Mouse (Mus musculus): ENCODE measurements around the gene Samd14.

Samd14 gene

DNA sequence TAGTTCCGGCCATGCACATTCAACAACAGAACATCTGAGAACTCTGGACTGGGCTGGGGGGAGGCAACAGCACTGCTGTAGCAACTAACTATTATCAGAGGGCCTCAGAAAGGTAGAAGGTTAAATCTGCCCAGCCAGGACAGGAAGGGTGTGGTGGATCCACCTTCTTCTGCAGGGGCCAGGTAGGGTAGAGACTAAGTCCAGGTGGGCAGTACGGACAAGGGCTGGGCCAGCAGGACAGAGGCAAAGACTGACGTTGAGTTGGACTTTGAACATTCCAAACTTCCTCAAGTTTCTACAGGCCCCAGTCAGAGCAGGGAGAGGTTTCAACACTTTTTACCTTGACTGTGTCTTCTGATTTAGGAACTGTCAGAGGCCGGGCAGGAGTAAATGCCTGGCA lies 65.0 kb downstream of the Samd14 start:
- DNase-seq (ENCODE audit: low read depth): no peak

DNA sequence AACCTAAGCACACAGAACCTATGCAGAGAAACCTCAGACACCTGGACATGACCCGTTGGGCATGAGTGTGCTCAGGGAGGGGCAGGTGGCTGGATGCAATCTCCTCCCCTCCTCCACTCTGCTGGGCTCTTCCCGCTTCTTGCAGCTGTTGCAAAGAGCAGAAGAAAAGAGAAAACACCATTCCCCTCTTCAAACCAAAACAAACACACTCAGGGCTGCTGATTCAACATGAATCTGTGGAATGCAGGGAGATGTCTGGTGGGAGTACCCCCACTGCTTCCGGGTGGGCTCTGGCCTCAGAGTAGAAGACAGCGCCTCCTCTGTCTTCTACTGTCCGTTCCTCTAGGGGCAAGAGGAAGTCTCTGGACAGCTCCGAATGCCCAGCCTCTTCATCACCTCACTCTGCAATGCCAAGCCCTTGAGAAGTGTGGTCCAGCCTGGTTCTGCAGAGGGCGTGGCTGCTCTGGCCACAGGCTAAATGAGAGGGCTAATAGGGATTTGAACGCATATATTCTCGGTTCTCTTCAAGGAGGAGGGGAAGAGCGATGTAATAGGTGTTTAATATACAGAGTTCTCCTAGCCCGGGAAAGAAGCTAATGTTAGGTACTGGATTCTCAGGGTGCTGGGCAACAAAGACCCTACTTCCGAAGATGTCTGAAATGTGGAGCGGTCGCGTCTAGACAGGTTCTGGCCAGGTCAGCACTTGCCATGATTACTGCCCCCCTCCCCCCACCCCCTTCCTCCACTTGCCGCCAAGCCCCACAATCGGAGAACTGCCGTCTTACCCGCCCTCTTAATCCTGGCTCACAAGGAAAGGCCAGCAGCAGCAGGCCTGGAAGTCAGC lies 65.7 kb downstream of the Samd14 start:
- DNase-seq (ENCODE audit: low read depth): no peak
